Mouse (Mus musculus) bone marrow, adult 2 months (tissue): ENCODE results near the gene Ush1g. TPM values are rescaled to one million over a fixed set of nuclear protein-coding genes. Genes with fewer than 3 reads are reported as not detected.

ENCODE experiments used
- H3K27ac ChIP-seq: fragments of 200-500 bp; 2 replicates; pipeline ENCODE4 v1.5.1; 2012; ENCODE audit warnings: low read depth, mild to moderate bottlenecking, control low read depth, inconsistent platforms, low read length; ENCODE audit not compliant: control insufficient read depth, poor library complexity, insufficient read depth
- H3K4me1 ChIP-seq: fragments of 200-500 bp; 2 replicates; pipeline ENCODE4 v1.6.1; 2011; ENCODE audit warnings: low read length; ENCODE audit not compliant: control insufficient read depth, insufficient read depth
- H3K4me3 ChIP-seq: fragments of 200-500 bp; replicated peaks from 2 replicates; pipeline ENCODE3; 2011; ENCODE audit warnings: mild to moderate bottlenecking, low read depth, low read length, control low read depth; ENCODE audit not compliant: control insufficient read depth
- CTCF ChIP-seq: fragments of 200-500 bp; IDR thresholded peaks from 2 replicates; pipeline ENCODE4 v1.5.1; 2011; ENCODE audit warnings: low read length, control low read depth; ENCODE audit not compliant: control insufficient read depth, insufficient read depth
- POLR2A ChIP-seq: fragments of 200-500 bp; IDR thresholded peaks from 2 replicates; pipeline ENCODE4 v1.6.1; 2011; ENCODE audit warnings: low read depth, mild to moderate bottlenecking, control low read depth, low read length, borderline replicate concordance; ENCODE audit not compliant: control insufficient read depth
- WGBS: fragments of 180-500 bp; shearing (Covaris S2); methylation state at CpG from one replicate; pipeline ENCODE4 v1.1.7; 2018; 5-methylcytosine and 5-hydroxymethylcytosine counted together
- polyA plus RNA-seq: library from polyadenylated mRNA; stranded (reverse); fragments of >200 nt; gene quantifications from 2 replicates; pipeline ENCODE4 v1.2.4, GENCODE M21; 2011; ENCODE audit warnings: low replicate concordance; ENCODE audit not compliant: missing spikeins, insufficient read depth, insufficient read length

Ush1g gene
- polyA plus RNA-seq, 1 experiment: not detected

GRCm38 (mm10) chr11:115290314-115290713 lies 31.5 kb downstream of the Ush1g start:
- peaks cover 3% of the 10 kb centered on the region; the same call in 1 of the 2 replicates for H3K4me1 ChIP-seq
- 59% methylated on average over 1 of the region's 1 CpGs for whole genome bisulfite sequencing
- TF ChIP-seq CTCF: no peak
- no peak for TF ChIP-seq POLR2A
- no peak overlapping the region for H3K27ac ChIP-seq
- H3K4me3 ChIP-seq: no peak overlapping the region

GRCm38 (mm10) chr11:115289885-115290284 lies 32.0 kb downstream of the Ush1g start:
- no peak for TF ChIP-seq POLR2A
- no peak for TF ChIP-seq CTCF
- 61% methylated on average over 8 of the region's 8 CpGs for WGBS
- H3K4me1 ChIP-seq: peaks cover 3% of the 10 kb centered on the region; the same call in 1 of the 2 replicates
- H3K4me3 ChIP-seq: no peak overlapping the region
- no peak overlapping the region for H3K27ac ChIP-seq

GRCm38 (mm10) chr11:115288305-115288704 lies 33.5 kb downstream of the Ush1g start:
- H3K4me3 ChIP-seq: no peak overlapping the region
- H3K4me1 ChIP-seq: peaks cover 6% of the 10 kb centered on the region; the same call in 1 of the 2 replicates
- TF ChIP-seq CTCF (no peak), POLR2A (no peak)
- WGBS: 83% methylated on average over 2 of the region's 2 CpGs
- H3K27ac ChIP-seq: no peak overlapping the region

- Histone ChIP-seq H3K4me3 (no peak overlapping the region), H3K27ac (no peak overlapping the region), H3K4me1 (peaks cover 6% of the 10 kb centered on the region; the same call in 1 of the 2 replicates)
- TF ChIP-seq CTCF: no peak
- 84% methylated on average over 5 of the region's 5 CpGs for WGBS
Measured at GRCm38 (mm10) chr11:115287386-115287785, 34.5 kb downstream of the Ush1g start.

GRCm38 (mm10) chr11:115286201-115286993 lies 35.4 kb downstream of the Ush1g start:
- H3K4me3 ChIP-seq: no peak overlapping the region
- peaks cover 6% of the 10 kb centered on the region; the same call in 1 of the 2 replicates for H3K4me1 ChIP-seq
- TF ChIP-seq POLR2A (no peak), CTCF (no peak)
- 72% methylated on average over 19 of the region's 19 CpGs for WGBS
- no peak overlapping the region for H3K27ac ChIP-seq

GRCm38 (mm10) chr11:115285282-115285681 lies 36.6 kb downstream of the Ush1g start:
- TF ChIP-seq POLR2A: no peak
- no peak for TF ChIP-seq CTCF
- peaks cover 6% of the 10 kb centered on the region; the same call in 1 of the 2 replicates for H3K4me1 ChIP-seq
- 6% methylated on average over 4 of the region's 4 CpGs for WGBS
- peak overlapping the region; percentile 71 for H3K27ac ChIP-seq
- peak overlapping the region; percentile 40 for H3K4me3 ChIP-seq

GRCm38 (mm10) chr11:115283891-115284620 lies 37.8 kb downstream of the Ush1g start:
- 81% methylated on average over 12 of the region's 12 CpGs for WGBS
- Histone ChIP-seq H3K27ac (no peak overlapping the region), H3K4me3 (no peak overlapping the region), H3K4me1 (peaks cover 6% of the 10 kb centered on the region; the same call in 1 of the 2 replicates)
- TF ChIP-seq POLR2A: no peak
- no peak for TF ChIP-seq CTCF

- WGBS: 78% methylated on average over 9 of the region's 9 CpGs
- H3K27ac ChIP-seq: no peak overlapping the region
Measured at GRCm38 (mm10) chr11:115283486-115283765, 38.4 kb downstream of the Ush1g start.

More at GRCm38 (mm10) chr11:115283486-115283765, 38.4 kb downstream of the Ush1g start:
- H3K4me3 ChIP-seq: no peak overlapping the region
- H3K4me1 ChIP-seq: peaks cover 6% of the 10 kb centered on the region; the same call in 1 of the 2 replicates
- no peak for TF ChIP-seq POLR2A
- no peak for TF ChIP-seq CTCF
